Comparison of ENCODE assay signal across 18 mouse cellular contexts in genomic region chr11:55336101-55336891, GRCm38 (mm10). TPM values are rescaled to one million over a fixed set of nuclear protein-coding genes. Genes with fewer than 3 reads are reported as not detected.
DNase-seq lines count a peak whose midpoint lies in the region; ATAC-seq and TF ChIP-seq lines count a peak whose summit lies in the region.
"Had no signal": no experiment of that assay in that cellular context is flagged by ENCODE, and none has a peak within 500 bp of the region (broad histone marks: within the 10 kb centered on the region; RNA-seq: fewer than 3 reads in every experiment).

Fat2 (minus strand) TSS chr11:55336564.

- no peak for DNase-seq in thymus, adult 2 months
- DNase-seq in thymus, postnatal 14 days = no peak
- DNase-seq in adrenal gland, postnatal 10 days = no peak
- no peak for DNase-seq in gastrocnemius, postnatal 14 days
- DNase-seq: gastrocnemius, postnatal 10 days; lung, postnatal 10 days; right cerebral cortex, postnatal 14 days; thymus, postnatal 25 days had no signal

- peaks cover 5% of the 10 kb centered on the region; the same call in 1 of the 2 replicates for H3K4me1 ChIP-seq in kidney, embryonic 15.5 days
- H3K4me1 ChIP-seq in kidney, embryonic 14.5 days (ENCODE audit: control insufficient read depth, insufficient read depth, low read length) = no peaks in the 10 kb centered on the region; the same call in 1 of the 2 replicates
- no peaks in the 10 kb centered on the region for H3K4me1 ChIP-seq in thymus, adult 2 months (replicated peaks; ENCODE audit: control insufficient read depth, insufficient read depth, low read length)
- H3K4me1 ChIP-seq in embryonic facial prominence, embryonic 13.5 days = 0 out of 2 replicates have a peak, but pooled peaks cover 6% of the 10 kb centered on the region
- H3K4me1 ChIP-seq in forebrain, embryonic 16.5 days (replicated peaks; ENCODE audit: control insufficient read depth, insufficient read depth, low read length) = no peaks in the 10 kb centered on the region
- H3K4me1 ChIP-seq: forebrain, embryonic 13.5 days; heart, embryonic 10.5 days; intestine, embryonic 15.5 days; liver, embryonic 12.5 days had no signal

- H3K4me2 ChIP-seq in kidney, embryonic 15.5 days = no peak within 1 kb of the TSS
- H3K4me2 ChIP-seq in kidney, embryonic 14.5 days (replicated peaks; ENCODE audit: low read depth, low read length) = no peak within 1 kb of the TSS
- peak within 1 kb of the TSS; percentile 28 for H3K4me2 ChIP-seq in embryonic facial prominence, embryonic 13.5 days
- no peak within 1 kb of the TSS for H3K4me2 ChIP-seq in forebrain, embryonic 16.5 days (ENCODE audit: low read length)
- H3K4me2 ChIP-seq: forebrain, embryonic 13.5 days; intestine, embryonic 15.5 days; liver, embryonic 12.5 days; midbrain, embryonic 11.5 days had no signal

- no peaks in the 10 kb centered on the region for H3K27me3 ChIP-seq in kidney, embryonic 15.5 days
- H3K27me3 ChIP-seq in kidney, embryonic 14.5 days (ENCODE audit: control insufficient read depth, insufficient read depth, low read length) = no peaks in the 10 kb centered on the region
- no peaks in the 10 kb centered on the region for H3K27me3 ChIP-seq in thymus, adult 2 months (ENCODE audit: control insufficient read depth, insufficient read depth, low read length)
- H3K27me3 ChIP-seq in embryonic facial prominence, embryonic 13.5 days = no peaks in the 10 kb centered on the region
- H3K27me3 ChIP-seq in forebrain, embryonic 16.5 days (replicated peaks; ENCODE audit: control insufficient read depth, insufficient read depth, low read length) = no peaks in the 10 kb centered on the region
- H3K27me3 ChIP-seq: forebrain, embryonic 13.5 days; intestine, embryonic 15.5 days had no signal

- 36% methylated on average over 13 of the region's 13 CpGs for WGBS in kidney, embryonic 15.5 days
- WGBS in kidney, embryonic 14.5 days = 43% methylated on average over 13 of the region's 13 CpGs
- WGBS in thymus, adult 2 months = 55% methylated on average over 13 of the region's 13 CpGs
- WGBS in embryonic facial prominence, embryonic 13.5 days = 38% methylated on average over 13 of the region's 13 CpGs
- 38% methylated on average over 13 of the region's 13 CpGs for WGBS in forebrain, embryonic 16.5 days

- H3K9me3 ChIP-seq in kidney, embryonic 15.5 days (replicated peaks) = no peaks in the 10 kb centered on the region
- H3K9me3 ChIP-seq in kidney, embryonic 14.5 days (ENCODE audit: control insufficient read depth, low read length) = no peaks in the 10 kb centered on the region
- no peaks in the 10 kb centered on the region for H3K9me3 ChIP-seq in embryonic facial prominence, embryonic 13.5 days
- no peaks in the 10 kb centered on the region for H3K9me3 ChIP-seq in forebrain, embryonic 16.5 days (ENCODE audit: control insufficient read depth, low read length)
- H3K9me3 ChIP-seq: forebrain, embryonic 13.5 days; heart, embryonic 10.5 days; intestine, embryonic 15.5 days; liver, embryonic 12.5 days had no signal

- intact Hi-C loops in gastrocnemius, postnatal 14 days (cut with DNase I; ENCODE audit: low total_unique reads) = no loop called here

- no peaks in the 10 kb centered on the region for H3K36me3 ChIP-seq in kidney, embryonic 15.5 days
- no peaks in the 10 kb centered on the region for H3K36me3 ChIP-seq in kidney, embryonic 14.5 days (ENCODE audit: control insufficient read depth, insufficient read depth, low read length)
- H3K36me3 ChIP-seq in thymus, adult 2 months (ENCODE audit: control insufficient read depth, insufficient read depth, low read length) = no peaks in the 10 kb centered on the region
- no peaks in the 10 kb centered on the region for H3K36me3 ChIP-seq in embryonic facial prominence, embryonic 13.5 days
- no peaks in the 10 kb centered on the region for H3K36me3 ChIP-seq in forebrain, embryonic 16.5 days (ENCODE audit: control insufficient read depth, insufficient read depth)
- H3K36me3 ChIP-seq: heart, embryonic 10.5 days; intestine, embryonic 15.5 days; liver, embryonic 12.5 days had no signal

- TF ChIP-seq CTCF in thymus, adult 2 months (IDR thresholded peaks at IDR 0.05; ENCODE audit: borderline replicate concordance, control insufficient read depth, extremely low read depth, insufficient read depth, low read length, poor library complexity) = no peak

- TF ChIP-seq POLR2A in thymus, adult 2 months (IDR thresholded peaks at IDR 0.05; ENCODE audit: control insufficient read depth, extremely low read depth, insufficient read depth, low read length, poor library complexity) = no peak

- H3K9ac ChIP-seq in kidney, embryonic 15.5 days = no peak within 1 kb of the TSS
- H3K9ac ChIP-seq in kidney, embryonic 14.5 days (ENCODE audit: low read depth, low read length) = no peak within 1 kb of the TSS
- H3K9ac ChIP-seq in embryonic facial prominence, embryonic 13.5 days = 0 out of 2 replicates have a peak within 1 kb of the TSS, but pooled peaks have one; percentile 27
- H3K9ac ChIP-seq in forebrain, embryonic 16.5 days (replicated peaks; ENCODE audit: low read depth, low read length) = no peak within 1 kb of the TSS
- H3K9ac ChIP-seq: forebrain, embryonic 13.5 days; intestine, embryonic 15.5 days; liver, embryonic 12.5 days had no signal

- ATAC-seq in kidney, embryonic 15.5 days (replicated peaks; ENCODE audit: low FRiP score) = peak; percentile 71
- no peak for ATAC-seq in kidney, embryonic 14.5 days (ENCODE audit: low FRiP score, low TSS enrichment)
- ATAC-seq in embryonic facial prominence, embryonic 13.5 days (ENCODE audit: insufficient number of reproducible peaks, insufficient read depth, low FRiP score, low TSS enrichment, low read depth) = peak; percentile 53; the same call in 1 of the 2 replicates
- ATAC-seq in forebrain, embryonic 16.5 days = no peak
- ATAC-seq: forebrain, embryonic 13.5 days; intestine, embryonic 15.5 days; liver, embryonic 12.5 days had no signal

- no peak within 1 kb of the TSS for H3K4me3 ChIP-seq in kidney, embryonic 15.5 days (replicated peaks)
- H3K4me3 ChIP-seq in kidney, embryonic 14.5 days (ENCODE audit: low read length) = no peak within 1 kb of the TSS
- H3K4me3 ChIP-seq in thymus, adult 2 months (ENCODE audit: control insufficient read depth, insufficient read depth, low read length) = 0 out of 2 replicates have a peak within 1 kb of the TSS, but pooled peaks have one; percentile 4
- H3K4me3 ChIP-seq in embryonic facial prominence, embryonic 13.5 days = peak within 1 kb of the TSS; percentile 12
- no peak within 1 kb of the TSS for H3K4me3 ChIP-seq in forebrain, embryonic 16.5 days (replicated peaks; ENCODE audit: low read length)
- H3K4me3 ChIP-seq: forebrain, embryonic 13.5 days; heart, embryonic 10.5 days; intestine, embryonic 15.5 days; left cerebral cortex, adult 2 months; liver, embryonic 12.5 days had no signal

- H3K27ac ChIP-seq in kidney, embryonic 15.5 days = no peak within 1 kb of the TSS
- no peak within 1 kb of the TSS for H3K27ac ChIP-seq in kidney, embryonic 14.5 days (ENCODE audit: low read depth, low read length)
- no peak within 1 kb of the TSS for H3K27ac ChIP-seq in thymus, adult 2 months (ENCODE audit: control insufficient read depth, insufficient read depth, low read length)
- H3K27ac ChIP-seq in embryonic facial prominence, embryonic 13.5 days = no peak within 1 kb of the TSS
- H3K27ac ChIP-seq in forebrain, embryonic 16.5 days (ENCODE audit: low read length) = no peak within 1 kb of the TSS
- H3K27ac ChIP-seq: forebrain, embryonic 13.5 days; heart, embryonic 10.5 days; intestine, embryonic 15.5 days; left cerebral cortex, adult 2 months; liver, embryonic 12.5 days had no signal

RNA-seq across cellular contexts. Expression of gene Fat2, which starts in this region (rescaled TPM):
- 0.08 and 0.10 TPM in 2 replicates for polyA plus RNA-seq in kidney, embryonic 15.5 days (2015; fragmentation: Nextera tagmentation; extraction: Ambion mirVana)
- 0.04 and 0.16 TPM in 2 replicates for polyA plus RNA-seq in kidney, embryonic 14.5 days (2014; fragmentation: Nextera tagmentation; extraction: Ambion mirVana)
- 1.9 and 2.2 TPM in 2 replicates for polyA plus RNA-seq in thymus, adult 2 months (2012; rRNA removed)
- polyA plus RNA-seq in embryonic facial prominence, embryonic 13.5 days (2015; fragmentation: Nextera tagmentation; extraction: Ambion mirVana) = 0.62 and 0.69 TPM in 2 replicates
- under 1 TPM; 0.03 to 0.09 TPM for total RNA-seq in adrenal gland, postnatal 10 days (2021)
- 0.04 TPM in 2 replicates for polyA plus RNA-seq in forebrain, embryonic 16.5 days (2015; fragmentation: Nextera tagmentation; extraction: Ambion mirVana)
- total RNA-seq in gastrocnemius, postnatal 14 days (2021) = under 1 TPM; 0.07 to 0.18 TPM
- polyA plus RNA-seq: forebrain, embryonic 13.5 days; liver, embryonic 12.5 days had no signal

Comparison
In these comparisons a context has a peak if more than half of its experiments do, and no peak if none do; other contexts are left out.
1. Peak in ATAC-seq in kidney, embryonic 15.5 days; RNA of the gene not detected or under 1 TPM.
2. Peak in ATAC-seq, H3K4me3 ChIP-seq, H3K9ac ChIP-seq and H3K4me2 ChIP-seq in embryonic facial prominence, embryonic 13.5 days; RNA of the gene not detected or under 1 TPM.